Mouse (Mus musculus): ENCODE measurements around the gene Syngap1. TPM values are rescaled to one million over a fixed set of nuclear protein-coding genes. Genes with fewer than 3 reads are reported as not detected.

Syngap1 gene
- polyA plus RNA-seq, 1 experiment from 2014 or later = 1.8 TPM

- no peak overlapping the region for H3K4me2 ChIP-seq
- ATAC-seq (ENCODE audit: insufficient read depth) = no peak
- H3K27me3 ChIP-seq (ENCODE audit: insufficient read depth, low read length) = no peaks in the 10 kb centered on the region
- H3K4me1 ChIP-seq (ENCODE audit: insufficient read depth) = no peaks in the 10 kb centered on the region
- H3K9me3 ChIP-seq (ENCODE audit: low read depth, low read length) = no peaks in the 10 kb centered on the region
- H3K4me3 ChIP-seq (ENCODE audit: low read depth, low read length) = no peak overlapping the region
- no peak for TF ChIP-seq CTCF (IDR thresholded peaks at IDR 0.05; ENCODE audit: low read depth)
- DNase-seq = no peak
- peaks cover 48% of the 10 kb centered on the region for H3K36me3 ChIP-seq (ENCODE audit: insufficient read depth)
- H3K27ac ChIP-seq (ENCODE audit: low read depth) = no peak overlapping the region
- WGBS = 73% methylated on average over 6 of the region's 6 CpGs
- no peak overlapping the region for H3K9ac ChIP-seq
These were observed 27.2 kb downstream of the Syngap1 start for GRCm38 (mm10) chr17:26968200-26968611.

- TF ChIP-seq CTCF (IDR thresholded peaks at IDR 0.05; ENCODE audit: low read depth) = no peak
- no peak overlapping the region for H3K9ac ChIP-seq
- H3K27me3 ChIP-seq (ENCODE audit: insufficient read depth, low read length) = no peaks in the 10 kb centered on the region
- H3K4me3 ChIP-seq (ENCODE audit: low read depth, low read length) = no peak overlapping the region
- H3K9me3 ChIP-seq (ENCODE audit: low read depth, low read length) = no peaks in the 10 kb centered on the region
- no peak for ATAC-seq (ENCODE audit: insufficient read depth)
- no peak overlapping the region for H3K4me2 ChIP-seq
- 79% methylated on average over 6 of the region's 6 CpGs for WGBS
- H3K36me3 ChIP-seq (ENCODE audit: insufficient read depth) = peaks cover 43% of the 10 kb centered on the region
- no peak for DNase-seq
- no peaks in the 10 kb centered on the region for H3K4me1 ChIP-seq (ENCODE audit: insufficient read depth)
- H3K27ac ChIP-seq (ENCODE audit: low read depth) = no peak overlapping the region
These were observed 28.2 kb downstream of the Syngap1 start for GRCm38 (mm10) chr17:26969257-26969656.

- Histone ChIP-seq H3K36me3 (ENCODE audit: insufficient read depth) (peaks cover 44% of the 10 kb centered on the region), H3K4me2 (no peak overlapping the region), H3K27me3 (ENCODE audit: insufficient read depth, low read length) (no peaks in the 10 kb centered on the region), H3K4me3 (ENCODE audit: low read depth, low read length) (no peak overlapping the region), H3K9me3 (ENCODE audit: low read depth, low read length) (no peaks in the 10 kb centered on the region), H3K9ac (no peak overlapping the region), H3K27ac (ENCODE audit: low read depth) (no peak overlapping the region), H3K4me1 (ENCODE audit: insufficient read depth) (no peaks in the 10 kb centered on the region)
- no peak for TF ChIP-seq CTCF (IDR thresholded peaks at IDR 0.05; ENCODE audit: low read depth)
- 68% methylated on average over 12 of the region's 12 CpGs for WGBS
- no peak for DNase-seq
- ATAC-seq (ENCODE audit: insufficient read depth) = no peak
These were observed 29.2 kb downstream of the Syngap1 start for GRCm38 (mm10) chr17:26970221-26970620.

- Histone ChIP-seq H3K4me2 (peak overlapping the region; percentile 92), H3K27me3 (ENCODE audit: insufficient read depth, low read length) (no peaks in the 10 kb centered on the region), H3K4me1 (ENCODE audit: insufficient read depth) (no peaks in the 10 kb centered on the region), H3K9ac (peak overlapping the region; percentile 80), H3K36me3 (ENCODE audit: insufficient read depth) (peaks cover 46% of the 10 kb centered on the region), H3K9me3 (ENCODE audit: low read depth, low read length) (no peaks in the 10 kb centered on the region), H3K4me3 (ENCODE audit: low read depth, low read length) (peak overlapping the region; percentile 76), H3K27ac (ENCODE audit: low read depth) (peak overlapping the region; percentile 67)
- WGBS = 45% methylated on average over 8 of the region's 8 CpGs
- no peak for DNase-seq
- ATAC-seq (ENCODE audit: insufficient read depth) = no peak
- no peak for TF ChIP-seq CTCF (IDR thresholded peaks at IDR 0.05; ENCODE audit: low read depth)
These were observed 30.3 kb downstream of the Syngap1 start for GRCm38 (mm10) chr17:26971247-26971905.

- WGBS = 0% methylated on average over 3 of the region's 3 CpGs
- DNase-seq (no peak), ATAC-seq (ENCODE audit: insufficient read depth) (no peak)
- Histone ChIP-seq H3K4me1 (ENCODE audit: insufficient read depth) (no peaks in the 10 kb centered on the region), H3K9ac (peak overlapping the region; percentile 80), H3K4me2 (peak overlapping the region; percentile 92), H3K9me3 (ENCODE audit: low read depth, low read length) (no peaks in the 10 kb centered on the region), H3K27ac (ENCODE audit: low read depth) (peak overlapping the region; percentile 88), H3K4me3 (ENCODE audit: low read depth, low read length) (peak overlapping the region; percentile 76), H3K36me3 (ENCODE audit: insufficient read depth) (peaks cover 43% of the 10 kb centered on the region), H3K27me3 (ENCODE audit: insufficient read depth, low read length) (no peaks in the 10 kb centered on the region)
- no peak for TF ChIP-seq CTCF (IDR thresholded peaks at IDR 0.05; ENCODE audit: low read depth)
These were observed 31.1 kb downstream of the Syngap1 start for GRCm38 (mm10) chr17:26972107-26972506.

GRCm38 (mm10) chr17:26972703-26973574 lies 31.9 kb downstream of the Syngap1 start, which contains the start of gene Zbtb9:
Gene Zbtb9, plus strand, starts transcription at chr17:26973167.
- Histone ChIP-seq H3K4me3 (ENCODE audit: low read depth, low read length) (peak within 1 kb of the TSS; percentile 76), H3K9ac (peak within 1 kb of the TSS; percentile 80), H3K4me2 (peak within 1 kb of the TSS; percentile 92), H3K9me3 (ENCODE audit: low read depth, low read length) (no peaks in the 10 kb centered on the region), H3K36me3 (ENCODE audit: insufficient read depth) (peaks cover 38% of the 10 kb centered on the region), H3K27me3 (ENCODE audit: insufficient read depth, low read length) (no peaks in the 10 kb centered on the region), H3K27ac (ENCODE audit: low read depth) (peak within 1 kb of the TSS; percentile 88), H3K4me1 (ENCODE audit: insufficient read depth) (no peaks in the 10 kb centered on the region)
- TF ChIP-seq CTCF (IDR thresholded peaks at IDR 0.05; ENCODE audit: low read depth) = no peak
- under 1% methylated on average over 75 of the region's 75 CpGs for whole genome bisulfite sequencing
- ATAC-seq (ENCODE audit: insufficient read depth) = peak; percentile 99
- peak; percentile 98 for DNase-seq

GRCm38 (mm10) chr17:26974547-26974946 lies 33.5 kb downstream of the Syngap1 start:
- 89% methylated on average over 15 of the region's 15 CpGs for WGBS

More at GRCm38 (mm10) chr17:26974547-26974946, 33.5 kb downstream of the Syngap1 start:
- Histone ChIP-seq H3K4me2 (peak overlapping the region; percentile 92), H3K4me1 (ENCODE audit: insufficient read depth) (no peaks in the 10 kb centered on the region), H3K36me3 (ENCODE audit: insufficient read depth) (peaks cover 48% of the 10 kb centered on the region), H3K27me3 (ENCODE audit: insufficient read depth, low read length) (no peaks in the 10 kb centered on the region), H3K9me3 (ENCODE audit: low read depth, low read length) (no peaks in the 10 kb centered on the region), H3K27ac (ENCODE audit: low read depth) (no peak overlapping the region), H3K4me3 (ENCODE audit: low read depth, low read length) (no peak overlapping the region), H3K9ac (no peak overlapping the region)
- no peak for ATAC-seq (ENCODE audit: insufficient read depth)
- no peak for DNase-seq
- no peak for TF ChIP-seq CTCF (IDR thresholded peaks at IDR 0.05; ENCODE audit: low read depth)
